In the genomic region with DNA sequence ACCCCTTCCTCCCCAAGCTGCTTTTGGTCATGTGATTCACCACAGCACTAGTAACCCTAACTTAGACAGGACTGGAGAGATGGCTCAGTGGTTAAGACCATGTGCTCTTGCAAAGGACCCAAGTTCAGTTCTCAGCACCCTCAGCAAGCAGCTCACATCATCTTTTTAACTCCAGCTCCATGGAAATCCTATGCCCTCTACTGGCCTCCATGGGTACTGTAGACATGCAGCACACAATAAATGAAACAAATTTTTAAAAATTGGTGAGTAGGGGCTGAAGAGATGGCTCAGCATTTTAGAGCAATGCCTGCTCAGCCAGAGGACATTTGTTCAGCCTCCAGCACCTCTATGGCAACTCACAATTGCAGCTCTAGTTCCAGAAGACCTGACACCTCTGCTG, we compare ENCODE assay signal across 1 mouse cellular context.
TF ChIP-seq lines count a peak whose summit lies in the region.

No protein-coding gene starts in this region.

TF ChIP-seq in CH12.LX, 34 proteins besides CTCF, POLR2A, EP300 and RAD21:
- TF ChIP-seq SMC3 (IDR thresholded peaks at IDR 0.05; ENCODE audit: low read depth, low read length) (peak; percentile 38), NELFE (IDR thresholded peaks at IDR 0.05; ENCODE audit: low read depth, low read length) (no peak)
